Mouse (Mus musculus): ENCODE data around the gene Gtsf1l. TPM values are rescaled to one million over a fixed set of nuclear protein-coding genes. Genes with fewer than 3 reads are reported as not detected.

Gtsf1l gene
- polyA plus RNA-seq, 1 experiment, result 742 TPM

- Histone ChIP-seq H3K4me3 (ENCODE audit: control insufficient read depth, low read depth, low read length) (no peak overlapping the region), H3K36me3 (ENCODE audit: control insufficient read depth, insufficient read depth, low read length) (peaks cover 1% of the 10 kb centered on the region; the same call in 1 of the 2 replicates), H3K27ac (ENCODE audit: control insufficient read depth, insufficient read depth, low read depth, low read length) (no peak overlapping the region), H3K4me1 (ENCODE audit: control insufficient read depth, insufficient read depth, low read length) (peaks cover 16% of the 10 kb centered on the region), H3K27me3 (ENCODE audit: control insufficient read depth, insufficient read depth, low read length) (no peaks in the 10 kb centered on the region)
- no peak for TF ChIP-seq CTCF (IDR thresholded peaks at IDR 0.05; ENCODE audit: control insufficient read depth, insufficient read depth, insufficient replicate concordance, low read depth, low read length)
- TF ChIP-seq POLR2A (IDR thresholded peaks at IDR 0.05; ENCODE audit: control insufficient read depth, low read depth, low read length), result no peak
These were observed 36.0 kb downstream of the Gtsf1l start for GRCm38 (mm10) chr2:163051691-163052090.

DNA sequence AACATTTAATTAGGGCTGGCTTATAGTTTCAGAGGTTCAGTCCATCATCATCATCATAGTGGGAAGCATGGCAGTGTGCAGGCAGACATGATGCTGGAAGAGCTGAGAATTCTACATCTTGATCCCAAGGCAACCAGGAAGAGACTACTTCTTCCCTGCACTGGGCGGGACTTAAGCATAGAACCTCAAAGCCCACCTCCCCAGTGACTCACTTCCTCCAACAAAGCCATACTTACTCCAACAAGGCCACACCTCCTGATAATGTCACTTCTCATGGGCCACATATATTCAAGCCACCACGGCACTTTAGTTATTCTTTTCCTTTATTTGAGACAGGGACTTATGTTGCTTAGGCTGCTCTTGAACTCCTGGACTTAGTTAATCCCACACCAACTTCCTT lies 38.5 kb downstream of the Gtsf1l start:
- Histone ChIP-seq H3K4me1 (ENCODE audit: control insufficient read depth, insufficient read depth, low read length) (peaks cover 5% of the 10 kb centered on the region), H3K27ac (ENCODE audit: control insufficient read depth, insufficient read depth, low read depth, low read length) (no peak overlapping the region), H3K4me3 (ENCODE audit: control insufficient read depth, low read depth, low read length) (no peak overlapping the region), H3K27me3 (ENCODE audit: control insufficient read depth, insufficient read depth, low read length) (no peaks in the 10 kb centered on the region), H3K36me3 (ENCODE audit: control insufficient read depth, insufficient read depth, low read length) (peaks cover 1% of the 10 kb centered on the region; the same call in 1 of the 2 replicates)
- TF ChIP-seq CTCF (IDR thresholded peaks at IDR 0.05; ENCODE audit: control insufficient read depth, insufficient read depth, insufficient replicate concordance, low read depth, low read length), result no peak
- no peak for TF ChIP-seq POLR2A (IDR thresholded peaks at IDR 0.05; ENCODE audit: control insufficient read depth, low read depth, low read length)

DNA sequence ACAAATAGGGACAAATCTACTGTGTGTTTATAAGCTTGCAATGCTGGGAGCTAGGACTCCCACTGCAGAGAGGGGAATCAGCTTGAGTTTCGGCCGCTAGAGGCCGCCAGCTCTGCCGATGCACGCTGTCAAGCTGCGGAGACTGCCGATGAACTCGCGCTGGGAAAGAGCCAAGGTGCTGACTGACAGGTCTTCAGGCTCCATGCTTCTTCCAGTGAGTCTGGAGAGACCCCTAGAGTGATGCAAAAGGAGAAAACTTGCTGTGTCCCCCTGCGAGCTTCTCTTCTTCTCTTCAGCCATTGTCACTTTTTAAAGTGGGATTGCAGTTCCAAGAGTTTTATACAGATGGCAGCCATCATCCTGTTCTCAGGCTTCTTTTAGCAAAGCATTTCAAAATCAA lies 39.5 kb downstream of the Gtsf1l start:
- no peak overlapping the region for H3K27ac ChIP-seq (ENCODE audit: control insufficient read depth, insufficient read depth, low read depth, low read length)
- H3K4me1 ChIP-seq (ENCODE audit: control insufficient read depth, insufficient read depth, low read length), result no peaks in the 10 kb centered on the region
- H3K4me3 ChIP-seq (ENCODE audit: control insufficient read depth, low read depth, low read length), result no peak overlapping the region
- peak; percentile 58; the same call in 1 of the 2 replicates for TF ChIP-seq CTCF (IDR thresholded peaks at IDR 0.05; ENCODE audit: control insufficient read depth, insufficient read depth, insufficient replicate concordance, low read depth, low read length)
- TF ChIP-seq POLR2A (IDR thresholded peaks at IDR 0.05; ENCODE audit: control insufficient read depth, low read depth, low read length), result no peak
- H3K27me3 ChIP-seq (ENCODE audit: control insufficient read depth, insufficient read depth, low read length), result no peaks in the 10 kb centered on the region
- H3K36me3 ChIP-seq (ENCODE audit: control insufficient read depth, insufficient read depth, low read length), result peaks cover 1% of the 10 kb centered on the region; the same call in 1 of the 2 replicates

DNA sequence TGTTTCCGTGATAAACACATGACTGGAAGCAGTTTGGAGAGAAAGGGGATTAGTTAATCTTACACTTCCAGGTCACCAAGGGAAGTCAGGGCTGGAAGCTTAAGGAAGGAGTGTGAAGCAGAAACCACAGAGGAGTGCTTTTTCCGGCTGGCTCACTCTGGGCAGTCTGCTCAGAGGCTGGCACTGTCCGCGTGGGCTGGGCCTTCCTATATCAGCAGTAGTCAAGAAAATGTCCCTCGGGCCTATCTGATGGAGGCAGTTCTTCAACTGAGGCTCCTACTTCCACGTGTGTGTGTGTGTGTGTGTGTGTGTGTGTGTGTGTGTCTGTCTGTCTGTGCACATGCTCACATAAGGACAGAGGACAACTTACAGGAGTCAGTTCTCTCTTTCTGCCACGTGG lies 47.7 kb downstream of the Gtsf1l start:
- TF ChIP-seq POLR2A (IDR thresholded peaks at IDR 0.05; ENCODE audit: control insufficient read depth, low read depth, low read length) (no peak), CTCF (IDR thresholded peaks at IDR 0.05; ENCODE audit: control insufficient read depth, insufficient read depth, insufficient replicate concordance, low read depth, low read length) (no peak)
- Histone ChIP-seq H3K4me3 (ENCODE audit: control insufficient read depth, low read depth, low read length) (no peak overlapping the region), H3K27me3 (ENCODE audit: control insufficient read depth, insufficient read depth, low read length) (no peaks in the 10 kb centered on the region), H3K4me1 (ENCODE audit: control insufficient read depth, insufficient read depth, low read length) (no peaks in the 10 kb centered on the region), H3K36me3 (ENCODE audit: control insufficient read depth, insufficient read depth, low read length) (peaks cover 3% of the 10 kb centered on the region), H3K27ac (ENCODE audit: control insufficient read depth, insufficient read depth, low read depth, low read length) (no peak overlapping the region)

Other genes starting within 250 kb of the Gtsf1l start
- 65.4 and 73.5 TPM in 2 replicates for gene Srsf6, start 156.3 kb downstream of the Gtsf1l start, polyA plus RNA-seq (2012; rRNA removed)
- gene L3mbtl1, start 144.4 kb downstream of the Gtsf1l start, polyA plus RNA-seq (2012; rRNA removed), result 3.1 and 4.1 TPM in 2 replicates
- 0.26 and 0.58 TPM in 2 replicates for gene Sgk2, start 100.5 kb downstream of the Gtsf1l start, polyA plus RNA-seq (2012; rRNA removed)
- 37.4 and 41.0 TPM in 2 replicates for gene Ift52, start 70.5 kb downstream of the Gtsf1l start, polyA plus RNA-seq (2012; rRNA removed)
- gene Mybl2, start 33.2 kb downstream of the Gtsf1l start, polyA plus RNA-seq (2012; rRNA removed), result 14.2 and 18.5 TPM in 2 replicates
- gene Tox2, start 115.3 kb upstream of the Gtsf1l start, polyA plus RNA-seq (2012; rRNA removed), result 9.3 and 14.6 TPM in 2 replicates

All from testis, adult 2 months (tissue).